Mouse (Mus musculus): Measurements from ENCODE around the gene Serf2.

DNA sequence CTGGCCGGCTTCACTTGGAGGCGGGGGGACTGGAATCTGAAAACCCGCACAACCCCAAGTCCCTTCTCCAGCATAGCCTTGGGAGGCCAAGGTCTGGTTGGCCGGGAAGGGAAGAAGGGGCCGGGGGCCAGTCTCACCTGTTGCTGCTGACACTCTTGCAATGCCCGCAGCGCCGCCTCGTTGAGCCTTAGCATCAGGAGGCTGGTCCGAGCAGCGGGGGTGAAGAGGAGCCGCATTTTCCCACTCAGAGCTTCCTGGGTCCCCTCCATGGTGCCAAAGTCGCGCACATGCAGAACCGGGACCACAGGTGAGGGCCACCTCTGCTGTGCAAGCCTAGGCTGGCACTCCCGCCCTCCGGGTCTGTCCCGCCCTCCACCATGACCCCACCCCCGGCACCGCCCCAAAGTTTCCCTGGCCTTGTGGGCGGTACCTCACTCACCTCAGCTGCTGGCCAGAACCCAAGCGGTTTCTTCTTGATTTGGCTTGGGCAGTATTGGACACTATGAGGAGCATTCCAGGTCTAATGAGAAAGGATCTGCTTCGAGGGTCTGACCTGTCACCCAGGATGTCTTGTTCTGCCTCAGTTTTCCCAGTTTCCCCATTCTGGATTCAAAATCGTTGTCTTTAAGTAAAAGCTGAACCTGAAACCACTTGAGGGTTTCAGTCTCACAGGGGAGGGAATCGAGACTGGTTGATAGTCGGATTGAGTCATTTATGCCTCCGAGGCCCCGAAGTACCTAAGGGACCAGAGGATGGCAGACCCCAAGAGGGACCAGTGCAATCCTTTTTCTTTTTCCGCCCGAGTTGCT is 6.5 kb upstream of the Serf2 start:
- TF ChIP-seq CTCF (IDR thresholded peaks at IDR 0.05; ENCODE audit: low read depth, low read length) (no peak), POLR2A (IDR thresholded peaks at IDR 0.05; ENCODE audit: insufficient read depth, low read length) (peak; percentile 63)
